Mouse (Mus musculus): Measurements from ENCODE around the gene Il1rapl1.

Gene Il1rapl1

GRCm38 (mm10) chrX:88115609-88116073, at the start of gene Il1rapl1:
Il1rapl1 (minus strand) TSS chrX:88115645.
- DNase-seq (ENCODE audit: low spot score in 2 of 2): peak in 1 of 2 experiments; percentile 17

DNA sequence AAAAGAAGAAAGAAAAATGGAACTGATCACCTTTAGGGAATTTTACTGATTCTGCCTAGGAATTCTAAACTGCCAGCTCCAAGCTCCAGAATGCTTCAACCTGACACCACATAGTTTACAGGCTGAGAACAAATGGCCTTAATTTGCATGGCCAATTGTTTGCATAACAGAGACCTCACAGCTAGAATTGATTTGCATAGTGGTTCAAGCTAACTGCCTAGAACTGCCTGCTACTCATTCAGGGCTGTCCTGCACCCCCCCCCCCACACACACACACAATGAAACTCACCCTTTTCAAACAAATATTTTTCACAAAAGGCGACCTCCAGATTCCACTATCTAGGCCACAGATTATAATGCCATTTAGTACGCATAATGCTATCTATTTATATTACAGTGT, 42.6 kb upstream of the Il1rapl1 start:
- no peak for DNase-seq (ENCODE audit: low spot score in 2 of 2)

GRCm38 (mm10) chrX:88125612-88126011, 10.2 kb upstream of the Il1rapl1 start:
- DNase-seq (ENCODE audit: low spot score in 2 of 2): no peak

- DNase-seq (ENCODE audit: low spot score in 2 of 2): peak in 1 of 2 experiments; percentile 11
These were observed 4.6 kb upstream of the Il1rapl1 start for GRCm38 (mm10) chrX:88120070-88120469.

DNA sequence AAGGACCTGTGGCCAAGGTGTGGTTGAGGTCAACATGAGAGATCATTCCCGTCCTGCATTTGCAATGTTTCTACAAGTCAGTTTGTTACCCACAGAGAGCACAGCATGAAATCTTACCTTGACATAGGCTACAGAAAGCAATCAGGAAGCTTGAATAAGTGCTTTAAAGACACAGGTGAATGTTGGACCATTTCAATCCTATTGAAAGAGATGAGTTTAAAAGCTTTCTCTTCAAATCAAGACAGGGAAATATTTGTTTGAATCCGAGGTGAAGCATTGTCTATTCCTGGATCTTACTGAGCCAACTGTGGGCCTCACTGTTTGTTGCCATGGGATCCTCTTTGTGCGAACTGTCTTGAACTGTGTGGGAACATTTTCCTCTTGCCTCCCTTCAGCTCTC, 2.4 kb upstream of the Il1rapl1 start:
- DNase-seq (ENCODE audit: low spot score in 2 of 2): no peak

DNA sequence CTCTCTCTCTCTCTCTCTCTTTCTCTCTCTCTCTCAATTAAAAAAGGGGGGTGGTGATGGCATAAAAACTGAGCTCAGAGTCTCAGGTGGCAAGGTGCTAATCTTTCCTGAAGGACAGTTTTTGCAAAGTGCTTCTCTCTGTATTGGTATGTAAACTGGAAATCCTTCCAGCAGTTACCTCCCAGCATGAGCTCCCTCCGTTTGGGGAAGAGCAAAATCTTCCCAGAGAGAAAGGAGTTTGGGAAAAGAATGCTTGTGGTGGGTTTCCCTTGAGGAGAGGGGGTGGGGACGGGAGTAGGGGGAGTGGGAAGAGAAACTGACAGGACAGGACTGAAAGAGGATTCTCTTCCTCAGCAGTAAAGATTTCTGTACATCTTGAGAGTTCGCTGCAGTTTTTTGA, 881 bp upstream of the Il1rapl1 start:
- DNase-seq (ENCODE audit: low spot score in 2 of 2): no peak

DNA sequence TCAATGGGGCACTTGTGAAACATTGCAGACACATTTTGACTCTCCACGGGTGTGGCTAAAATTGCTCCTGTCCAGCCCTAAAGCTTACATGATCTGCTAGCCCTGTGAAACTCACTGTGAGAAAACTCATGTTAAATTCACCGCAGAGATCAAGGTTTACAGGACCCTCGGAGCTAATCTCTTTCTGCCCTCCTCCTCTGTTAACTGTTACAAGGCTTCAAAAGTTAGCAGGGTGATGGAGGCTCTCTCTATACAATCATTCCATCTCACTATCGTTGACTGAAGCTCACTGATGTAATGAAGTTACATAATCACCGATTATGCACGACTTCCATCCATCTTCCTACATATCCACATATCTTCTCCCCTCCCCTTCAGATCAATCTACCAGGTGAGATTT, 1.9 kb downstream of the Il1rapl1 start:
- no peak for DNase-seq (ENCODE audit: low spot score in 2 of 2)

DNA sequence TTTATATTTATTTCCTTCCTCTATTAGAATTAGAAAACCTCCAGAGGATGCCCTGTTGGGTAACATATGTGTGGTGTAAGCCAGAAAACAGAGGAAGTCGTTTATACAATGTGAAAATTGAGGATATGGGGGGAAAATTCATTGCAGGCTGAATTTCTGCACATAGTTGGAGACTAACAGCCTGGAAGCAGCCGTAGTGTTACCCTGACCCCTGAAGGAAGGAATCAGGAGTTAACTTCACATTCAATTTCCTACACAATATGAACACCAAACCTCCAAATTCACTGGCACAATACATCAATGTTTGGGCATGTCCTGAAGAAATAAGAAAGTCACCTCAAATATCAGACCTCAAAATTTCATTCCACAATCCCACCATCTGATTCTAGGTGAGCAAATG, 3.2 kb downstream of the Il1rapl1 start:
- no peak for DNase-seq (ENCODE audit: low spot score in 2 of 2)

DNA sequence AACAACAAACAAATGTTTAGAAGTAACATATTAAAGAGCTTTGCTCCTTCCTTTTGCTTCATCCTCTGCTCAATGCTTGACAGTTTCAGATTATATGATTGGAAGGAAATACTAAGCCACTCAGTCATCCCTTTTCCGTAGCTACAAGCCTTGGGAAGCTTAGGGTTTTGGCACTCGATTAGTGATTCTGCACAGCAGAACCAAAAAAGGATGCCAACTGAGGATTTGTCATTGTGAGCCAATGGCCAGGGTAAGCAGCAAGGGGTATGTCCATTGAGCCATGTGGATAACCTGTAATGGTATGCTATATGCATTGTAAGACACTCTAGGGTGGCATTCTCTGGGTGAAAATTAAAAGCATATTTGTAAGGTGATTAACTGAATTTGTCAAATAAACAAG, 5.7 kb downstream of the Il1rapl1 start:
- no peak for DNase-seq (ENCODE audit: low spot score in 2 of 2)

DNA sequence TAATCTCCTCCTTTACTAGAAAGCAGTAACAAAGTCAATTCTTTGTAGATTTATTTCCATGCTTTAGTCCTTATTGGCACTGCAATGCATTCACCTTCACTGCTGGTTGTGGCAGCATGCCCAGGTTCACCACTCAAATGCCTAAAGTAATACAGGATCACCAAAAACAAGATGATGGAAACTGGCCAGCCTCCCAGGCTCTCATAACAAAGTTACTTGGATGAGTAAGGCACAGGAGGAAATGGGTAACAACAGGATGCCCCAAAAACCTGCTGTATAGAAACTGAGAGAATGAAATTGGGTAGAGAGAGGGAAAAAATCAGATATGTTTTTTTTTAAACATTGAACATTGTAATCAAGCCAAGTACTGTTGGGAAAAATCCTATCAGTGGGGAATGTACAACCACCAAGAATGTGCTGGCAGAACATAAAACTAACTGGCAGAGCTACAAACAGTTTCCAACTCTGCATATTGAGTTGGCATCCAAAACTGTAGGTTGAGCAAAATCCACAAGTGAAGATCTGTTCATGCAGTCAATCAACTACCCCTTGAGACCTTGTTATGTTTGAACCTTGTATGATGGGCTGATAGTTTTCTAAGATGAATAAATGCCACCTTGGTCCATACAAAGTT, 21.4 kb downstream of the Il1rapl1 start:
- DNase-seq (ENCODE audit: low spot score in 2 of 2): no peak

DNA sequence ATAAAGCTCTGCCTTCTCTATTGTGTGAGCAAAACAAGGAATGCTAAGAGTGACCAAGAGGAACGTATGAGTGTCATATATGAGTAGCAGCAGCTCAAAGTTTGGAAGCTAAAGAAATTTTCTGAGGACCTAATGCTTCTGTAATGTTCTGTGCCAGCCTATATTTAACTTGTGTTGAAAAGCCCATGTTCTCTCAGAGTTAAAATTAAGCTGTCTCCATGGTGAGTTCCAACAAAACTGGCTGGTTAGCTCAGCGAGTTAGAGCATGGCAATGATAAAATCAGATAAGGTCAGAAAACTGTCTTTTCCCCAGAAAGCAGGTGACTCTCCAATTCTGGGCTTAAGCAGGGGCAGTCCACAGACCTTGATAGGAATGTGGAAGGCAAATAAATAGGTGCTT, 25.6 kb downstream of the Il1rapl1 start:
- DNase-seq (ENCODE audit: low spot score in 2 of 2): no peak

GRCm38 (mm10) chrX:88072741-88073419, 42.6 kb downstream of the Il1rapl1 start:
- DNase-seq (ENCODE audit: low spot score in 2 of 2): no peak

DNA sequence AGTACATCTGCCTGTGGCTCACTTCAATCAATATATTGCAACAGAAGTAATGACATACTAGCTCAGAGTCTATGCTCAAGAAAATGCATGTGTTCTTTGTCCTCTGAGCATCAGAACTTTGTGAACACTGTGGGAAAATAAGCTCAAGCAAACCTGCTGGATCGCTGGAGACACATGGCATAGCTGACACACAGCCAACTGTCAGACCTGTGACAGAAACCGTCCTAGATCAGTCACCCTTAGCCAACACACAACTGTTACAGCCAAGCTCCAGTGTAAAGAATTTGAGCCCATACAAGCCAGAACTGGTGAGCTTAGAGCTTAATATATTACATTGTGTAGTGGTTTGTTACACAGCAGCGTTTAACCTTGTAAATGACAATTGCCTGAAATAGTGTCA, 45.1 kb downstream of the Il1rapl1 start:
- DNase-seq (ENCODE audit: low spot score in 2 of 2): no peak

GRCm38 (mm10) chrX:88043556-88043955, 71.9 kb downstream of the Il1rapl1 start:
- DNase-seq (ENCODE audit: low spot score in 2 of 2): no peak

GRCm38 (mm10) chrX:88038984-88039383, 76.5 kb downstream of the Il1rapl1 start:
- DNase-seq (ENCODE audit: low spot score in 2 of 2): no peak

DNA sequence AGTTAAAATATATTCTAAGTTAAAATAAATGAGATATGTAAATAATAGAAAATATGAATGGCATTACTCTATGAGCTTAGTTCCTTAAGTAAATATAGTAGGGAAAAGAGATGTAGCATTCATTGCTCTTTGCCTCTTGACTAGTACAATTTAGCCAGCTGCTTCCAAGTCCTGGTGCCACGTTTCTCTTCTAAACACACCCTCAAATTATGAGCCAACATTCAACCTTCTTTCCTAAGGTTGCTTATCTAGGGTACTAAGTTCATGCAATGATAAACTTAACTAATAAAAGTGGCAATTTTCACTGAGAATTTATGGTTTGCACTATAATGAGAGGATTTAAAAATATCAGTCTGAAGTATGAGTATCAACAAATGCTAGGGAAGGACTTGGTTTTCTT, 218.3 kb downstream of the Il1rapl1 start:
- no peak for DNase-seq (ENCODE audit: low spot score in 2 of 2)

DNA sequence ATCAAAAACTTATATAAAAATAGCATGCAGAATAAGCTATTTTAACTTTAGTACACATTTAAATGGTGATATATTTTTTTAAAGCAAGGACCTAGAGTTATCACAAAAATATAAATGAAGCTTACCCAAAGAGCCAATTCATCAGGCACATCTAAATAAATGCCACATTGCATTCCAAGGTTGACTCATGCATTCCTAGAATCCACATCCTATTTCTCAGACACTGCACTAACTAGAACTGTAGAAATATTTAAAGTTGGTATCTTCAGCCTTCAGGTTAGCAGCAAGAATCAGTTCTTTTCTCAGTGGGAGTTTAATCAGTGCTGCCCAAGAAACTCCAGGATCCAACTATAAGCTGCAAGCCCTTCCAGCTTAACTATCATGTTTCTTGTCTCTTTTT, 223.5 kb downstream of the Il1rapl1 start:
- DNase-seq (ENCODE audit: low spot score in 2 of 2): no peak

- DNase-seq (ENCODE audit: low spot score in 2 of 2): no peak
These were observed 261.3 kb downstream of the Il1rapl1 start for GRCm38 (mm10) chrX:87854107-87854506.

GRCm38 (mm10) chrX:87813884-87814283, 301.6 kb downstream of the Il1rapl1 start:
- no peak for DNase-seq (ENCODE audit: low spot score in 2 of 2)

GRCm38 (mm10) chrX:87807717-87808116, 307.7 kb downstream of the Il1rapl1 start:
- no peak for DNase-seq (ENCODE audit: low spot score in 2 of 2)

DNA sequence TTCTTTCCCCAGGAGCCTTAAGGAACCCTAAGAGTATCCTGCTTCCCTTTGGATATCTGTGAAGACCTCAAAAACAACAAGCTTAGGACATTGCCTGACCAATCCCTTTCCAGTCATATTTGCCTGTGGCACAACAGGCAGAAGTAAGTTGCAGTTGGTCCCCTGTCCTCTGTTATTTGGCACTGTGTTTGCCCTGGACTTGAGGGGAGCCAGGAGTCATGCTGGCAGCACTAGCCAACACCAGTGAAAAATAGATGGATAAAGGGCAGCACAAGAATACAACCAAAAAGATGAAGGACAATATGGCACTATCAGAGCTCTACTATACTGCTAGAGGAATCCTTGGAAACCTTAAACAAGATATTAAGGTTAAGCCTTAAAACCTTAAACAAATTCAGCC, 322.4 kb downstream of the Il1rapl1 start:
- no peak for DNase-seq (ENCODE audit: low spot score in 2 of 2)

- DNase-seq (ENCODE audit: low spot score in 2 of 2): peak; percentile 14 to 16
These were observed 404.9 kb downstream of the Il1rapl1 start for GRCm38 (mm10) chrX:87710589-87710988.

- DNase-seq (ENCODE audit: low spot score in 2 of 2): no peak
These were observed 451.6 kb downstream of the Il1rapl1 start for GRCm38 (mm10) chrX:87663856-87664255.

DNA sequence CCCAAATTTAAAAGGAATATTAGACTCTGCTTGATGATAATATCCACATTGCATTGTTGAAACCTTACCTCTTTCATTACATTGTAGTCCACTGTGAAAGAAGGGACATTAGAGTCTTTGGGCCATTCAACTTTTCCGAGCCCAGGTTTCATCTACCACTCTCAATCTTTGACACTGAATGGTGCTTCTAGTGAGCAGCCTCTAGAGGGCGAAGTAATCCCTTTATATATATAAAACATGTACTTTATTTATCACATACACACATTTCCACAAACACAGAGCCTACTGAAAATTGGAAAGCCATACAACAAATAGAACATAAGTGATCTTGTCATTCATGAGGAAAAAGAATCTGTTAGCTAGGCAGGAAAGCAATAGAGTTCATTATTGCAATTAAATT, 459.8 kb downstream of the Il1rapl1 start:
- no peak for DNase-seq (ENCODE audit: low spot score in 2 of 2)
